Mouse (Mus musculus): Measurements from ENCODE around the gene Tor1b. TPM values are rescaled to one million over a fixed set of nuclear protein-coding genes. Genes with fewer than 3 reads are reported as not detected.

Tor1b gene
- polyA plus RNA-seq, 1 experiment, result 30.5 TPM

- TF ChIP-seq USF1 (IDR thresholded peaks at IDR 0.05; ENCODE audit: low read depth) (no peak), MAX (IDR thresholded peaks at IDR 0.05) (no peak), CTCF (IDR thresholded peaks at IDR 0.05; ENCODE audit: control insufficient read depth, insufficient read depth, insufficient read length) (no peak), CEBPB (IDR thresholded peaks at IDR 0.05; ENCODE audit: low read depth) (no peak), FOSL1 (IDR thresholded peaks at IDR 0.05; ENCODE audit: insufficient read depth, low read length, poor library complexity, severe bottlenecking) (no peak), MYOG (IDR thresholded peaks at IDR 0.05; ENCODE audit: control insufficient read depth, extremely low read depth, insufficient read length) (no peak), MYOD1 (IDR thresholded peaks at IDR 0.05; ENCODE audit: control insufficient read depth, insufficient read length, low read depth) (no peak)
These were observed 30.3 kb downstream of the Tor1b start for GRCm38 (mm10) chr2:30983024-30983423.

GRCm38 (mm10) chr2:30985111-30986020, 32.6 kb downstream of the Tor1b start:
- Histone ChIP-seq H3K79me3 (ENCODE audit: low read depth) (peaks cover 9% of the 10 kb centered on the region), H3K27me3 (ENCODE audit: control insufficient read depth, insufficient read depth, insufficient read length) (no peaks in the 10 kb centered on the region), H3K4me3 (ENCODE audit: insufficient read depth, poor library complexity, severe bottlenecking) (no peak overlapping the region), H3ac (ENCODE audit: control insufficient read depth, insufficient read length, low read depth) (peak overlapping the region; percentile 4), H3K79me2 (ENCODE audit: control insufficient read depth, insufficient read depth) (peaks cover 37% of the 10 kb centered on the region), H3K36me3 (ENCODE audit: control insufficient read depth, insufficient read depth) (peaks cover 7% of the 10 kb centered on the region)
- TF ChIP-seq MYOG (IDR thresholded peaks at IDR 0.05; ENCODE audit: control insufficient read depth, extremely low read depth, insufficient read length) (no peak), MAX (IDR thresholded peaks at IDR 0.05) (peak; percentile 53)

More at GRCm38 (mm10) chr2:30983024-30983423, 30.3 kb downstream of the Tor1b start:
- H3K79me3 ChIP-seq (ENCODE audit: low read depth), result peaks cover 14% of the 10 kb centered on the region
- H3K79me2 ChIP-seq (ENCODE audit: control insufficient read depth, insufficient read depth), result peaks cover 43% of the 10 kb centered on the region
- H3K4me3 ChIP-seq (ENCODE audit: insufficient read depth, poor library complexity, severe bottlenecking), result peak overlapping the region; percentile 63
- H3ac ChIP-seq (ENCODE audit: control insufficient read depth, insufficient read length, low read depth), result no peak overlapping the region
- peaks cover 24% of the 10 kb centered on the region for H3K36me3 ChIP-seq (ENCODE audit: control insufficient read depth, insufficient read depth)
- no peaks in the 10 kb centered on the region for H3K27me3 ChIP-seq (ENCODE audit: control insufficient read depth, insufficient read depth, insufficient read length)

GRCm38 (mm10) chr2:30990221-30990620, 37.5 kb downstream of the Tor1b start:
- peaks cover 1% of the 10 kb centered on the region for H3K79me3 ChIP-seq (ENCODE audit: low read depth)
- H3K79me2 ChIP-seq (ENCODE audit: control insufficient read depth, insufficient read depth), result peaks cover 6% of the 10 kb centered on the region
- H3K36me3 ChIP-seq (ENCODE audit: control insufficient read depth, insufficient read depth), result peaks cover 9% of the 10 kb centered on the region
- no peak overlapping the region for H3ac ChIP-seq (ENCODE audit: control insufficient read depth, insufficient read length, low read depth)
- H3K4me3 ChIP-seq (ENCODE audit: insufficient read depth, poor library complexity, severe bottlenecking), result no peak overlapping the region
- H3K27me3 ChIP-seq (ENCODE audit: control insufficient read depth, insufficient read depth, insufficient read length), result no peaks in the 10 kb centered on the region
- TF ChIP-seq USF1 (IDR thresholded peaks at IDR 0.05; ENCODE audit: low read depth) (no peak), MYOD1 (IDR thresholded peaks at IDR 0.05; ENCODE audit: control insufficient read depth, insufficient read length, low read depth) (no peak), FOSL1 (IDR thresholded peaks at IDR 0.05; ENCODE audit: insufficient read depth, low read length, poor library complexity, severe bottlenecking) (no peak), CEBPB (IDR thresholded peaks at IDR 0.05; ENCODE audit: low read depth) (no peak)

GRCm38 (mm10) chr2:30994853-30995252, 42.1 kb downstream of the Tor1b start:
- no peak overlapping the region for H3K4me3 ChIP-seq (ENCODE audit: insufficient read depth, poor library complexity, severe bottlenecking)
- H3K36me3 ChIP-seq (ENCODE audit: control insufficient read depth, insufficient read depth), result peaks cover 4% of the 10 kb centered on the region
- no peak overlapping the region for H3ac ChIP-seq (ENCODE audit: control insufficient read depth, insufficient read length, low read depth)
- no peaks in the 10 kb centered on the region for H3K27me3 ChIP-seq (ENCODE audit: control insufficient read depth, insufficient read depth, insufficient read length)
- TF ChIP-seq MYOD1 (IDR thresholded peaks at IDR 0.05; ENCODE audit: control insufficient read depth, insufficient read length, low read depth) (no peak), MYOG (IDR thresholded peaks at IDR 0.05; ENCODE audit: control insufficient read depth, extremely low read depth, insufficient read length) (no peak), FOSL1 (IDR thresholded peaks at IDR 0.05; ENCODE audit: insufficient read depth, low read length, poor library complexity, severe bottlenecking) (no peak)
- H3K79me3 ChIP-seq (ENCODE audit: low read depth), result no peaks in the 10 kb centered on the region
- H3K79me2 ChIP-seq (ENCODE audit: control insufficient read depth, insufficient read depth), result no peaks in the 10 kb centered on the region

- Histone ChIP-seq H3ac (ENCODE audit: control insufficient read depth, insufficient read length, low read depth) (no peak overlapping the region), H3K4me3 (ENCODE audit: insufficient read depth, poor library complexity, severe bottlenecking) (no peak overlapping the region), H3K79me2 (ENCODE audit: control insufficient read depth, insufficient read depth) (no peaks in the 10 kb centered on the region)
These were observed 42.8 kb downstream of the Tor1b start for GRCm38 (mm10) chr2:30995432-30995996.

More at GRCm38 (mm10) chr2:30995432-30995996, 42.8 kb downstream of the Tor1b start:
- no peaks in the 10 kb centered on the region for H3K79me3 ChIP-seq (ENCODE audit: low read depth)
- peaks cover 4% of the 10 kb centered on the region for H3K36me3 ChIP-seq (ENCODE audit: control insufficient read depth, insufficient read depth)
- no peaks in the 10 kb centered on the region for H3K27me3 ChIP-seq (ENCODE audit: control insufficient read depth, insufficient read depth, insufficient read length)
- TF ChIP-seq FOSL1 (IDR thresholded peaks at IDR 0.05; ENCODE audit: insufficient read depth, low read length, poor library complexity, severe bottlenecking) (no peak), CTCF (IDR thresholded peaks at IDR 0.05; ENCODE audit: control insufficient read depth, insufficient read depth, insufficient read length) (no peak), USF1 (IDR thresholded peaks at IDR 0.05; ENCODE audit: low read depth) (peak; percentile 31)
